Comparison of ENCODE assay signal across 35 mouse cellular contexts in the genomic region with DNA sequence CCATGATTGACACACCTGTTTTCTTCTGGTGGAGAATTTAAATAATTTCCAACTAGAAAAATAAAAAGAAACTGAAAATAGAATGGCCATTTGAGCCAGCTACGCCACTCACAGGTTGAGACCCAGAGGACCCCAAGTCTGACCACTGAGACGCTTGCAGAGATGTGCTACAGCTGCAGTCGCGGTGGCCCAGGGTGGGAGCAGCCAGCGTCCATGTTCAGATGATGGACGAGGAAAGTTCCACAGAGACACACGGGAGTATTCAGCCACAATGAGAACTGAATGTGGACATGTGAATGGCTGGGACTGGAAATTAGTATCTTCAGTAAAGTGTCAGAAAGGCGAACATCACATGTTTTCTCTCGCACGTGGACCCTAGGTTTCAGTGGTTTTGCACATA.
"Had no signal": no experiment of that assay in that cellular context is flagged by ENCODE, and none has a peak within 500 bp of the region (broad histone marks: within the 10 kb centered on the region; RNA-seq: fewer than 3 reads in every experiment).

No protein-coding gene starts in this region.

- H3K4me1 ChIP-seq: heart, embryonic 10.5 days; heart, embryonic 12.5 days; heart, embryonic 13.5 days; heart, embryonic 15.5 days; hindbrain, embryonic 10.5 days; hindbrain, embryonic 12.5 days; hindbrain, embryonic 13.5 days; hindbrain, embryonic 15.5 days; intestine, embryonic 15.5 days; kidney, embryonic 15.5 days had no signal

- H3K27ac ChIP-seq: heart, embryonic 10.5 days; heart, embryonic 13.5 days; heart, embryonic 15.5 days; hindbrain, embryonic 10.5 days; hindbrain, embryonic 12.5 days; hindbrain, embryonic 13.5 days; hindbrain, embryonic 14.5 days; hindbrain, embryonic 15.5 days; hindbrain, postnatal 0 days; intestine, embryonic 15.5 days; kidney, embryonic 15.5 days; kidney, postnatal 0 days; layer of hippocampus, adult 2 months; left cerebral cortex, adult 2 months had no signal

- H3K4me3 ChIP-seq: heart, embryonic 10.5 days; heart, embryonic 12.5 days; heart, embryonic 13.5 days; heart, embryonic 15.5 days; hindbrain, embryonic 10.5 days; hindbrain, embryonic 12.5 days; hindbrain, embryonic 13.5 days; hindbrain, embryonic 15.5 days; intestine, embryonic 15.5 days; kidney, embryonic 15.5 days; layer of hippocampus, adult 2 months; left cerebral cortex, adult 2 months had no signal

- H3K9me3 ChIP-seq: heart, embryonic 10.5 days; heart, embryonic 12.5 days; heart, embryonic 15.5 days; hindbrain, embryonic 10.5 days; hindbrain, embryonic 12.5 days; hindbrain, embryonic 13.5 days; hindbrain, embryonic 15.5 days; intestine, embryonic 15.5 days; kidney, embryonic 15.5 days had no signal

- H3K27me3 ChIP-seq: heart, embryonic 13.5 days; heart, embryonic 15.5 days; hindbrain, embryonic 12.5 days; hindbrain, embryonic 13.5 days; hindbrain, embryonic 15.5 days; intestine, embryonic 15.5 days; kidney, embryonic 15.5 days had no signal

- H3K36me3 ChIP-seq: heart, embryonic 10.5 days; heart, embryonic 12.5 days; heart, embryonic 13.5 days; heart, embryonic 15.5 days; hindbrain, embryonic 10.5 days; hindbrain, embryonic 12.5 days; hindbrain, embryonic 13.5 days; hindbrain, embryonic 15.5 days; intestine, embryonic 15.5 days; kidney, embryonic 15.5 days had no signal

- ATAC-seq: hindbrain, embryonic 16.5 days; hindbrain, postnatal 0 days; inflammation-experienced regulatory T-cells, adult 6 months; intestine, embryonic 15.5 days; intestine, embryonic 16.5 days; intestine, postnatal 0 days had no signal

- DNase-seq: heart, postnatal 10 days; heart, postnatal 14 days; heart, postnatal 36 days; heart, postnatal 4 days; kidney, adult 11 months; kidney, adult 18-20 months; kidney, adult 2 months; kidney, adult 8-10 months; kidney, adult 9 months; kidney, postnatal 10 days; kidney, postnatal 14 days; kidney, postnatal 25 days; kidney, postnatal 36 days; kidney, postnatal 4 days; layer of hippocampus, adult 9-11 months; layer of hippocampus, postnatal 36 days had no signal

- H3K9ac ChIP-seq: heart, embryonic 12.5 days; heart, embryonic 13.5 days; heart, embryonic 15.5 days; hindbrain, embryonic 12.5 days; hindbrain, embryonic 13.5 days; hindbrain, embryonic 14.5 days; hindbrain, embryonic 15.5 days; intestine, embryonic 15.5 days; kidney, embryonic 15.5 days had no signal

- H3K4me2 ChIP-seq: heart, embryonic 12.5 days; heart, embryonic 13.5 days; heart, embryonic 15.5 days; hindbrain, embryonic 12.5 days; hindbrain, embryonic 13.5 days; hindbrain, embryonic 14.5 days; hindbrain, embryonic 15.5 days; intestine, embryonic 15.5 days; kidney, embryonic 15.5 days had no signal
